Mouse (Mus musculus) thymus, postnatal 25 days (tissue): ENCODE results near the gene Invs.
A peak's percentile ranks its signal among the peaks of the same experiment; 100 is the strongest.
"Not testable (repeated sequence)": the region's sequence is repeated elsewhere in the genome, so short reads cannot be mapped to it uniquely, and the experiment has no call there.

ENCODE experiments used
- DNase-seq: peaks from one replicate; pipeline ENCODE4 v3.0.0; 2022

Gene Invs

GRCm38 (mm10) chr4:48332453-48333051, 53.0 kb downstream of the Invs start:
- no peak for DNase-seq

GRCm38 (mm10) chr4:48334927-48335763, 55.6 kb downstream of the Invs start:
- no peak for DNase-seq

GRCm38 (mm10) chr4:48342705-48343104, 63.1 kb downstream of the Invs start:
- DNase-seq = no peak

- no peak for DNase-seq
Measured at GRCm38 (mm10) chr4:48362367-48362766, 82.8 kb downstream of the Invs start.

- DNase-seq = no peak
Measured at GRCm38 (mm10) chr4:48371037-48371436, 91.5 kb downstream of the Invs start.

- peak; percentile 58 for DNase-seq
Measured at GRCm38 (mm10) chr4:48380940-48381339, 101.4 kb downstream of the Invs start.

GRCm38 (mm10) chr4:48382506-48382905, 102.9 kb downstream of the Invs start:
- DNase-seq = no peak

GRCm38 (mm10) chr4:48396949-48397348, 117.4 kb downstream of the Invs start:
- DNase-seq = no peak

GRCm38 (mm10) chr4:48403066-48403640, 123.6 kb downstream of the Invs start:
- no peak for DNase-seq

- DNase-seq = not testable (repeated sequence)
Measured at GRCm38 (mm10) chr4:48405724-48406491, 126.3 kb downstream of the Invs start.

- peak; percentile 55 for DNase-seq
Measured at GRCm38 (mm10) chr4:48407350-48408039, 127.9 kb downstream of the Invs start.

- no peak for DNase-seq
Measured at GRCm38 (mm10) chr4:48413473-48413872, 133.9 kb downstream of the Invs start.

GRCm38 (mm10) chr4:48415838-48416335, 136.3 kb downstream of the Invs start:
- DNase-seq = no peak

- DNase-seq = no peak
Measured at GRCm38 (mm10) chr4:48418831-48419468, 139.4 kb downstream of the Invs start.

GRCm38 (mm10) chr4:48422633-48423032, 143.1 kb downstream of the Invs start:
- DNase-seq = no peak

- DNase-seq = no peak
Measured at GRCm38 (mm10) chr4:48423738-48424137, 144.2 kb downstream of the Invs start.

- no peak for DNase-seq
Measured at GRCm38 (mm10) chr4:48427413-48427812, 147.9 kb downstream of the Invs start.

- no peak for DNase-seq
Measured at GRCm38 (mm10) chr4:48428054-48428453, 148.5 kb downstream of the Invs start.

GRCm38 (mm10) chr4:48454106-48454773, 174.7 kb downstream of the Invs start:
- no peak for DNase-seq

- DNase-seq = no peak
Measured at GRCm38 (mm10) chr4:48458436-48458835, 178.9 kb downstream of the Invs start.

- DNase-seq = no peak
Measured at GRCm38 (mm10) chr4:48461060-48461459, 181.5 kb downstream of the Invs start.
